Mouse (Mus musculus) heart, postnatal 0 days (tissue): Measurements from ENCODE around the gene Crim1. TPM values are rescaled to one million over a fixed set of nuclear protein-coding genes. Genes with fewer than 3 reads are reported as not detected.

Experiments
- ATAC-seq: fragments of 200-750 bp; cut with Nextera tagmentation; 2 replicates; pipeline ENCODE4 v1.8.0; 2017; ENCODE audit warnings: low read depth, moderate number of reproducible peaks, moderate library complexity; ENCODE audit not compliant: insufficient read depth
- DNase-seq: peaks from one replicate; pipeline ENCODE4 v3.0.0-alpha.2; 2016; ENCODE audit warnings: low spot score
- H3K27ac ChIP-seq: fragments of 300-500 bp; sonication (generic); 2 replicates; pipeline ENCODE4 v1.5.1; 2014; ENCODE audit warnings: low read depth, mild to moderate bottlenecking
- H3K27me3 ChIP-seq: fragments of 300-500 bp; sonication (generic); 2 replicates; pipeline ENCODE4 v1.6.1; 2014; ENCODE audit warnings: low read length, mixed read lengths; ENCODE audit not compliant: control insufficient read depth, insufficient read depth
- H3K36me3 ChIP-seq: fragments of 300-500 bp; sonication (generic); replicated peaks from 2 replicates; pipeline ENCODE4 v1.6.1; 2014; ENCODE audit warnings: low read length, mixed read lengths; ENCODE audit not compliant: control insufficient read depth, insufficient read depth
- H3K4me1 ChIP-seq: fragments of 300-500 bp; sonication (generic); 2 replicates; pipeline ENCODE4 v1.6.1; 2014; ENCODE audit warnings: antibody characterized with exemption; ENCODE audit not compliant: control insufficient read depth, insufficient read depth
- H3K4me2 ChIP-seq: fragments of 300-500 bp; sonication (generic); 2 replicates; pipeline ENCODE4 v1.6.1; 2014; ENCODE audit warnings: low read depth, mild to moderate bottlenecking, low read length, moderate library complexity
- H3K4me3 ChIP-seq: fragments of 300-500 bp; sonication (generic); 2 replicates; pipeline ENCODE4 v1.5.1; 2014; ENCODE audit warnings: low read depth, low read length
- H3K9ac ChIP-seq: fragments of 300-500 bp; sonication (generic); replicated peaks from 2 replicates; pipeline ENCODE4 v1.6.1; 2014; ENCODE audit warnings: low read depth, low read length, mixed read lengths
- H3K9me3 ChIP-seq: fragments of 300-500 bp; sonication (generic); replicated peaks from 2 replicates; pipeline ENCODE4 v1.6.1; 2016; ENCODE audit warnings: low read length; ENCODE audit not compliant: control insufficient read depth
- CTCF ChIP-seq: IDR thresholded peaks from 2 replicates; pipeline ENCODE4 v1.5.1; 2016; ENCODE audit warnings: antibody characterized with exemption, control low read depth, low read depth
- EP300 ChIP-seq: IDR thresholded peaks from 2 replicates; pipeline ENCODE4 v1.6.1; 2016; ENCODE audit warnings: antibody characterized with exemption, low read depth
- WGBS: fragments of 180-500 bp; shearing (Covaris S2); extraction: QIAGEN DNeasy Blood & Tissue Kit; methylation state at CpG from one replicate; pipeline ENCODE4 v1.1.7; 2014; 5-methylcytosine and 5-hydroxymethylcytosine counted together
- polyA plus RNA-seq: library from polyadenylated mRNA; unstranded; fragments of >200 nt; fragmentation: Nextera tagmentation; extraction: Ambion mirVana; gene quantifications from 2 replicates; pipeline ENCODE4 v1.2.1, GENCODE M21; 2015
- total RNA-seq: library from RNA; depleted of rRNA; stranded (reverse); fragments of >200 nt; gene quantifications from 2 replicates; pipeline ENCODE4 v1.2.3, GENCODE M21; 2014; ENCODE audit warnings: low replicate concordance

Crim1 gene
- total and polyA plus RNA-seq, 2 experiments from 2014 or later = 3.3 to 47.5 TPM

GRCm38 (mm10) chr17:78392401-78393087, 192.5 kb downstream of the Crim1 start:
- Histone ChIP-seq H3K9me3 (no peaks in the 10 kb centered on the region), H3K27ac (0 out of 2 replicates have a peak overlapping the region, but pooled peaks have one; percentile 1), H3K9ac (no peak overlapping the region), H3K4me3 (no peak overlapping the region), H3K4me2 (no peak overlapping the region), H3K27me3 (no peaks in the 10 kb centered on the region), H3K36me3 (peaks cover 15% of the 10 kb centered on the region), H3K4me1 (no peaks in the 10 kb centered on the region)
- TF ChIP-seq CTCF (no peak), EP300 (no peak)
- WGBS = 66% methylated on average over 9 of the region's 9 CpGs
- DNase-seq (no peak), ATAC-seq (no peak)

- H3K9ac ChIP-seq = no peak overlapping the region
- 74% methylated on average over 12 of the region's 12 CpGs for WGBS
- no peak overlapping the region for H3K27ac ChIP-seq
- no peak overlapping the region for H3K4me3 ChIP-seq
- peaks cover 54% of the 10 kb centered on the region for H3K36me3 ChIP-seq
- H3K9me3 ChIP-seq = no peaks in the 10 kb centered on the region
- no peaks in the 10 kb centered on the region for H3K27me3 ChIP-seq
- no peak for DNase-seq
- no peak overlapping the region for H3K4me2 ChIP-seq
- H3K4me1 ChIP-seq = peaks cover 25% of the 10 kb centered on the region; the same call in 1 of the 2 replicates
- TF ChIP-seq EP300 (no peak), CTCF (no peak)
- no peak for ATAC-seq
Observed at GRCm38 (mm10) chr17:78400130-78400840, 200.2 kb downstream of the Crim1 start.

GRCm38 (mm10) chr17:78401311-78401710, 201.3 kb downstream of the Crim1 start:
- no peak for ATAC-seq
- no peak for TF ChIP-seq CTCF
- Histone ChIP-seq H3K36me3 (peaks cover 50% of the 10 kb centered on the region), H3K4me3 (no peak overlapping the region), H3K9ac (no peak overlapping the region), H3K4me1 (peaks cover 34% of the 10 kb centered on the region), H3K27ac (no peak overlapping the region), H3K27me3 (no peaks in the 10 kb centered on the region), H3K4me2 (no peak overlapping the region), H3K9me3 (no peaks in the 10 kb centered on the region)
- WGBS = 55% methylated on average over 6 of the region's 6 CpGs
- DNase-seq = no peak

GRCm38 (mm10) chr17:78401713-78402112, 201.7 kb downstream of the Crim1 start:
- TF ChIP-seq EP300 = no peak
- no peak for TF ChIP-seq CTCF
- DNase-seq (no peak), ATAC-seq (no peak)
- Histone ChIP-seq H3K36me3 (peaks cover 49% of the 10 kb centered on the region), H3K9ac (no peak overlapping the region), H3K4me3 (no peak overlapping the region), H3K4me1 (peaks cover 34% of the 10 kb centered on the region), H3K9me3 (no peaks in the 10 kb centered on the region), H3K4me2 (no peak overlapping the region), H3K27me3 (no peaks in the 10 kb centered on the region), H3K27ac (peak overlapping the region; percentile 16)
- WGBS = 42% methylated on average over 4 of the region's 4 CpGs

- no peak overlapping the region for H3K4me3 ChIP-seq
- peak overlapping the region; percentile 16 for H3K27ac ChIP-seq
- TF ChIP-seq EP300 (no peak), CTCF (no peak)
- H3K4me1 ChIP-seq = peaks cover 34% of the 10 kb centered on the region
- no peak overlapping the region for H3K4me2 ChIP-seq
- H3K9ac ChIP-seq = no peak overlapping the region
- peaks cover 45% of the 10 kb centered on the region for H3K36me3 ChIP-seq
- no peaks in the 10 kb centered on the region for H3K9me3 ChIP-seq
- WGBS = 67% methylated on average over 6 of the region's 6 CpGs
- ATAC-seq (no peak), DNase-seq (no peak)
- no peaks in the 10 kb centered on the region for H3K27me3 ChIP-seq
Observed at GRCm38 (mm10) chr17:78402174-78402573, 202.1 kb downstream of the Crim1 start.
